Mouse (Mus musculus) bone marrow, adult 2 months (tissue): Measurements from ENCODE around the gene Fyn. TPM values are rescaled to one million over a fixed set of nuclear protein-coding genes. Genes with fewer than 3 reads are reported as not detected.

Experiments used
- H3K27ac ChIP-seq: fragments of 200-500 bp; 2 replicates; pipeline ENCODE4 v1.5.1; 2012; ENCODE audit warnings: low read depth, mild to moderate bottlenecking, control low read depth, inconsistent platforms, low read length; ENCODE audit not compliant: control insufficient read depth, poor library complexity, insufficient read depth
- H3K4me1 ChIP-seq: fragments of 200-500 bp; 2 replicates; pipeline ENCODE4 v1.6.1; 2011; ENCODE audit warnings: low read length; ENCODE audit not compliant: control insufficient read depth, insufficient read depth
- H3K4me3 ChIP-seq: fragments of 200-500 bp; replicated peaks from 2 replicates; pipeline ENCODE3; 2011; ENCODE audit warnings: mild to moderate bottlenecking, low read depth, low read length, control low read depth; ENCODE audit not compliant: control insufficient read depth
- CTCF ChIP-seq: fragments of 200-500 bp; IDR thresholded peaks from 2 replicates; pipeline ENCODE4 v1.5.1; 2011; ENCODE audit warnings: low read length, control low read depth; ENCODE audit not compliant: control insufficient read depth, insufficient read depth
- POLR2A ChIP-seq: fragments of 200-500 bp; IDR thresholded peaks from 2 replicates; pipeline ENCODE4 v1.6.1; 2011; ENCODE audit warnings: low read depth, mild to moderate bottlenecking, control low read depth, low read length, borderline replicate concordance; ENCODE audit not compliant: control insufficient read depth
- WGBS: fragments of 180-500 bp; shearing (Covaris S2); methylation state at CpG from one replicate; pipeline ENCODE4 v1.1.7; 2018; 5-methylcytosine and 5-hydroxymethylcytosine counted together
- polyA plus RNA-seq: library from polyadenylated mRNA; stranded (reverse); fragments of >200 nt; gene quantifications from 2 replicates; pipeline ENCODE4 v1.2.4, GENCODE M21; 2011; ENCODE audit warnings: low replicate concordance; ENCODE audit not compliant: missing spikeins, insufficient read depth, insufficient read length

Fyn gene
- polyA plus RNA-seq, 1 experiment = 32.3 TPM

- TF ChIP-seq CTCF = no peak
- TF ChIP-seq POLR2A = no peak
- H3K4me1 ChIP-seq = no peaks in the 10 kb centered on the region
- no peak overlapping the region for H3K27ac ChIP-seq
- WGBS = 44% methylated on average over 13 of the region's 13 CpGs
- no peak overlapping the region for H3K4me3 ChIP-seq
Measured at GRCm38 (mm10) chr10:39458766-39459699, 90.4 kb downstream of the Fyn start.

DNA sequence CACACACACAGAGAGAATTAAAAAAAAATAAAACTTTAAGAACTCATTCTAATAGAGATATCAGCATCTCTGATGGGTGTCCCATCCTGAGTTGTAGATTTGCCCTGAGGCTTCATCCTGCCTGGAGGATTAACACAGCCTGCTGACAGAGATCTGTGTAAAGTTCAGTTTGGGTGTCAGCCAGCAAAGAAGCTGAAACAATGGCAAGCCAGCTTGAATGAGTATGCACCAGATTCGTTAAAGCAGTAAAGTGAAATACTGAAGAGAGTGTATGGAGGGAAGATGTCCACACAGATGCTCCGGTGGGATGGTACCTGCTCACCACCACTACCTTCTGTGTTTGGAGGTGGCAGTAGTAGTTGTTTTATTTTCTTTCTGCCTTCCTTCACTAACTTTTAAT, 92.0 kb downstream of the Fyn start:
- WGBS = 81% methylated on average over 2 of the region's 2 CpGs
- H3K4me1 ChIP-seq = no peaks in the 10 kb centered on the region
- H3K4me3 ChIP-seq = no peak overlapping the region
- no peak overlapping the region for H3K27ac ChIP-seq
- TF ChIP-seq CTCF (no peak), POLR2A (no peak)

DNA sequence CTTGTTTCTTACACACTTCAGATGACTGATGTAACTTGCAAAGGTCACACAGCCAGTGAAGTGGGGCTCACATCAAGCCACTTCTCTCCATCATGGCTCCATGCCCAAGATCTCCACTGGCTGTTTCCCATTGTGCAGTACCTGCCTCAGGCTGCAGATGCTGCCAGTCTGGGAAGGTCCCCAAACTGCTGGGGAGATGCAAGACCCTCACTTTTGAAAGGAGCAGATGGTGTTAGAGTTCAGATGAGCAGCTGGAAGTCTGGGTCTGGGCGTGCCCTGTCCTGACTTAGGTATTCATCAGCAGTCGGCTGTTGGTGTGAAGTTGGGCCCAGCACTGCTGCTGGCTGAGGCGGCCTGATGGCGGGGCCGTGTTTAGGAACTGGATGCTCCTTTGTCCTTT, 93.3 kb downstream of the Fyn start:
- Histone ChIP-seq H3K27ac (no peak overlapping the region), H3K4me1 (no peaks in the 10 kb centered on the region), H3K4me3 (no peak overlapping the region)
- WGBS = 86% methylated on average over 5 of the region's 5 CpGs
- TF ChIP-seq CTCF = no peak
- TF ChIP-seq POLR2A = no peak

GRCm38 (mm10) chr10:39462711-39463110, 94.1 kb downstream of the Fyn start:
- Histone ChIP-seq H3K27ac (no peak overlapping the region), H3K4me3 (no peak overlapping the region), H3K4me1 (no peaks in the 10 kb centered on the region)
- TF ChIP-seq CTCF = no peak
- no peak for TF ChIP-seq POLR2A
- 82% methylated on average over 8 of the region's 8 CpGs for WGBS

- 76% methylated on average over 5 of the region's 5 CpGs for WGBS
- Histone ChIP-seq H3K4me3 (no peak overlapping the region), H3K4me1 (no peaks in the 10 kb centered on the region), H3K27ac (no peak overlapping the region)
- TF ChIP-seq CTCF (no peak), POLR2A (no peak)
Measured at GRCm38 (mm10) chr10:39464383-39464782, 95.7 kb downstream of the Fyn start.

- Histone ChIP-seq H3K4me3 (no peak overlapping the region), H3K4me1 (no peaks in the 10 kb centered on the region; the same call in 1 of the 2 replicates), H3K27ac (no peak overlapping the region)
- 80% methylated on average over 6 of the region's 6 CpGs for WGBS
- TF ChIP-seq POLR2A (no peak), CTCF (no peak)
Measured at GRCm38 (mm10) chr10:39467317-39467716, 98.7 kb downstream of the Fyn start.

DNA sequence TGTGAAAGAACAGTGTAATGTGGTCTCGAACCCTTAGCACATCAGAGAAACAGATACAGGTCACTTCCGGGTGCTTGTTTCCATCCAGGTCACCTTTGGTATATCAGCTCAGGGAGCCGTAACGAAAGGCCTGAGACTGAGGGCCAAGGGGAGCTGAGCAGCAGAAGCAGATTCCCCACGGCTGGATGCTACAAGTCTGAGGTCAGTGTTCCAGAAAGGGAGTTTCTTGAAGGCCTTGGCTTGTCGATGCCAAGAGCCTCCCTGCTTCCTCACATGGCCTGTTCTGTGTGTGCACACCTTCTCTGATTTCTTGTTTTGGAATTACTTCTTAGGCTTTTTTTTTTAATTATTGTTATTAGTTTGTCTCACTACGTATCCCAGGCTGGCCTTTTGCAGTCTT, 99.2 kb downstream of the Fyn start:
- TF ChIP-seq CTCF (no peak), POLR2A (no peak)
- Histone ChIP-seq H3K27ac (no peak overlapping the region), H3K4me3 (no peak overlapping the region), H3K4me1 (no peaks in the 10 kb centered on the region; the same call in 1 of the 2 replicates)
- WGBS = 83% methylated on average over 7 of the region's 7 CpGs

- H3K4me1 ChIP-seq = no peaks in the 10 kb centered on the region; the same call in 1 of the 2 replicates
- no peak overlapping the region for H3K4me3 ChIP-seq
- no peak overlapping the region for H3K27ac ChIP-seq
- no peak for TF ChIP-seq POLR2A
- TF ChIP-seq CTCF = no peak
- WGBS = 81% methylated on average over 3 of the region's 3 CpGs
Measured at GRCm38 (mm10) chr10:39468576-39468975, 99.9 kb downstream of the Fyn start.
